9 mouse cellular contexts compared by ENCODE assay signal in genomic region chrX:102004370-102004769, GRCm38 (mm10).
A peak's percentile ranks its signal among the peaks of the same experiment; 100 is the strongest.
DNase-seq lines count a peak whose midpoint lies in the region; ATAC-seq and TF ChIP-seq lines count a peak whose summit lies in the region.
"Had no signal": no experiment of that assay in that cellular context is flagged by ENCODE, and none has a peak within 500 bp of the region (broad histone marks: within the 10 kb centered on the region; RNA-seq: fewer than 3 reads in every experiment).

No protein-coding gene starts in this region.

- TF ChIP-seq POLR2A in ES-Bruce4 (IDR thresholded peaks at IDR 0.05; ENCODE audit: insufficient read depth, low read length): no peak

- H3K9me3 ChIP-seq in heart, embryonic 15.5 days (replicated peaks): no peaks in the 10 kb centered on the region
- H3K9me3 ChIP-seq in ES-Bruce4 (replicated peaks; ENCODE audit: control insufficient read depth, insufficient read depth, low read length, poor library complexity, severe bottlenecking): no peaks in the 10 kb centered on the region
- no peaks in the 10 kb centered on the region for H3K9me3 ChIP-seq in forebrain, embryonic 12.5 days
- H3K9me3 ChIP-seq in limb, embryonic 15.5 days: no peaks in the 10 kb centered on the region

- H3K4me1 ChIP-seq in heart, embryonic 15.5 days (replicated peaks): peaks cover 6% of the 10 kb centered on the region
- H3K4me1 ChIP-seq in ES-Bruce4 (ENCODE audit: control insufficient read depth, insufficient read depth, low read length): peaks cover 4% of the 10 kb centered on the region
- H3K4me1 ChIP-seq in forebrain, embryonic 12.5 days: peaks cover 21% of the 10 kb centered on the region
- peaks cover 20% of the 10 kb centered on the region for H3K4me1 ChIP-seq in limb, embryonic 15.5 days

- peak overlapping the region; percentile 45 for H3K4me3 ChIP-seq in heart, embryonic 15.5 days
- H3K4me3 ChIP-seq in ES-Bruce4 (ENCODE audit: low read depth, low read length): peak overlapping the region; percentile 37
- peak overlapping the region; percentile 26 for H3K4me3 ChIP-seq in forebrain, embryonic 12.5 days (replicated peaks)
- peak overlapping the region; percentile 19 for H3K4me3 ChIP-seq in limb, embryonic 15.5 days

- peak overlapping the region; percentile 31; the same call in 1 of the 2 replicates for H3K9ac ChIP-seq in heart, embryonic 15.5 days
- no peak overlapping the region for H3K9ac ChIP-seq in ES-Bruce4 (ENCODE audit: low read depth, poor library complexity, severe bottlenecking)
- 0 out of 2 replicates have a peak overlapping the region, but pooled peaks have one; percentile 12 for H3K9ac ChIP-seq in forebrain, embryonic 12.5 days
- no peak overlapping the region for H3K9ac ChIP-seq in limb, embryonic 15.5 days

- 0 out of 2 replicates have a peak, but pooled peaks have one; percentile 7 for ATAC-seq in heart, embryonic 15.5 days (replicated peaks; ENCODE audit: insufficient number of reproducible peaks, insufficient read depth, low FRiP score, low read depth)
- peak; percentile 23; the same call in 1 of the 2 replicates for ATAC-seq in forebrain, embryonic 12.5 days (ENCODE audit: low FRiP score)
- no peak; the same call in 1 of the 2 replicates for ATAC-seq in limb, embryonic 15.5 days (ENCODE audit: insufficient number of reproducible peaks, low FRiP score, low TSS enrichment, low read depth)
- no peak for ATAC-seq in CD4-positive, CD25-positive, alpha-beta regulatory T cell, adult 4 months

- no peaks in the 10 kb centered on the region for H3K36me3 ChIP-seq in heart, embryonic 15.5 days
- no peaks in the 10 kb centered on the region for H3K36me3 ChIP-seq in ES-Bruce4 (ENCODE audit: control insufficient read depth, insufficient read depth, low read length, poor library complexity, severe bottlenecking)
- no peaks in the 10 kb centered on the region for H3K36me3 ChIP-seq in forebrain, embryonic 12.5 days (replicated peaks)
- no peaks in the 10 kb centered on the region for H3K36me3 ChIP-seq in limb, embryonic 15.5 days

- peak overlapping the region; percentile 89 for H3K27ac ChIP-seq in heart, embryonic 15.5 days
- H3K27ac ChIP-seq in ES-Bruce4 (ENCODE audit: insufficient read depth, low read length): no peak overlapping the region
- H3K27ac ChIP-seq in forebrain, embryonic 12.5 days: no peak overlapping the region
- H3K27ac ChIP-seq in limb, embryonic 15.5 days: no peak overlapping the region

- H3K4me2 ChIP-seq in heart, embryonic 15.5 days: peak overlapping the region; percentile 70
- H3K4me2 ChIP-seq in forebrain, embryonic 12.5 days: peak overlapping the region; percentile 58
- peak overlapping the region; percentile 45 for H3K4me2 ChIP-seq in limb, embryonic 15.5 days

- TF ChIP-seq EP300 in ES-Bruce4 (IDR thresholded peaks at IDR 0.05; ENCODE audit: insufficient read depth, low read depth, low read length): no peak

- TF ChIP-seq CTCF in ES-Bruce4 (IDR thresholded peaks at IDR 0.05; ENCODE audit: low read depth, low read length): no peak

- 22% methylated on average over 7 of the region's 7 CpGs for WGBS in heart, embryonic 15.5 days
- 23% methylated on average over 7 of the region's 7 CpGs for WGBS in forebrain, embryonic 12.5 days
- WGBS in limb, embryonic 15.5 days: 23% methylated on average over 7 of the region's 7 CpGs

- no peak for DNase-seq in heart, adult 8-10 months (ENCODE audit: low spot score)
- no peak for DNase-seq in thymus, postnatal 10 days (ENCODE audit: low spot score in 2 of 2)
- DNase-seq in kidney, postnatal 25 days: no peak
- DNase-seq: thymus, adult 18-20 months had no signal

- H3K27me3 ChIP-seq in heart, embryonic 15.5 days: peaks cover 12% of the 10 kb centered on the region; the same call in 1 of the 2 replicates
- H3K27me3 ChIP-seq in ES-Bruce4 (ENCODE audit: control insufficient read depth, insufficient read depth, low read length, poor library complexity, severe bottlenecking): no peaks in the 10 kb centered on the region
- H3K27me3 ChIP-seq in forebrain, embryonic 12.5 days: peaks cover 87% of the 10 kb centered on the region
- H3K27me3 ChIP-seq in limb, embryonic 15.5 days: peaks cover 52% of the 10 kb centered on the region

Comparison
In these comparisons a context has a peak if more than half of its experiments do, and no peak if none do; other contexts are left out.
1. ATAC-seq: peak in heart, embryonic 15.5 days (single experiment) and forebrain, embryonic 12.5 days (single experiment); none in limb, embryonic 15.5 days (single experiment) and CD4-positive, CD25-positive, alpha-beta regulatory T cell, adult 4 months (single experiment).
2. H3K9ac ChIP-seq: peak in heart, embryonic 15.5 days (single experiment) and forebrain, embryonic 12.5 days (single experiment); none in ES-Bruce4 (single experiment) and limb, embryonic 15.5 days (single experiment).
3. Peak in every context shown above with its lines, with median percentiles within 50 percentile points of each other: H3K4me2 ChIP-seq and H3K4me3 ChIP-seq.